Mouse (Mus musculus): Measurements from ENCODE around the gene Vwa5b2. TPM values are rescaled to one million over a fixed set of nuclear protein-coding genes. Genes with fewer than 3 reads are reported as not detected.

Vwa5b2 gene
- polyA plus RNA-seq, 1 experiment from 2014 or later, result 40.4 TPM

DNA sequence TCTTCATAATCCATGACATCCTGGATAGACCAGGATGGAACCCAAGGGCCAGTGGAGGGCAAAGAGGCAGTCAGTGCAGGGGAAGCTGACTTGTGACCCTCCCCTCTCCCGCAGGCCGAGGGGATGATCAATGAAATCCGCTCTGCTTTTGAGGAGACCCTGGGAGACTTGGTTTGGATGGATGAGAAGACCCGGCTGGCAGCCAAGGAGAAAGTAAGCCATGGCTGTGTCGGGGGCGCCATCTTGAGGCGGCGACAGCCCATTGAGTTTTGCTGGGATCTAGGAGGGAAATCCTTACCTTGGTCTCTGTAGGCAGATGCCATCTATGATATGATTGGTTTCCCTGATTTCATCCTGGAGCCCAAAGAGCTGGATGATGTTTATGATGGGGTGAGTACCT is 52.9 kb downstream of the Vwa5b2 start:
- Histone ChIP-seq H3K9ac (replicated peaks; ENCODE audit: low read depth, low read length) (no peak overlapping the region), H3K9me3 (ENCODE audit: control insufficient read depth, low read length) (no peaks in the 10 kb centered on the region), H3K4me2 (ENCODE audit: low read depth, low read length) (no peak overlapping the region), H3K27ac (ENCODE audit: low read depth, low read length) (no peak overlapping the region), H3K36me3 (ENCODE audit: control insufficient read depth, insufficient read depth, low read length) (peaks cover 3% of the 10 kb centered on the region; the same call in 1 of the 2 replicates), H3K4me1 (ENCODE audit: control insufficient read depth, insufficient read depth, low read length) (no peaks in the 10 kb centered on the region), H3K4me3 (ENCODE audit: low read depth, low read length) (no peak overlapping the region), H3K27me3 (ENCODE audit: control insufficient read depth, insufficient read depth, low read length) (no peaks in the 10 kb centered on the region)
- 0 out of 2 replicates have a peak, but pooled peaks have one; percentile 28 for ATAC-seq (ENCODE audit: low read depth)
- WGBS, result 2% methylated on average over 8 of the region's 8 CpGs

DNA sequence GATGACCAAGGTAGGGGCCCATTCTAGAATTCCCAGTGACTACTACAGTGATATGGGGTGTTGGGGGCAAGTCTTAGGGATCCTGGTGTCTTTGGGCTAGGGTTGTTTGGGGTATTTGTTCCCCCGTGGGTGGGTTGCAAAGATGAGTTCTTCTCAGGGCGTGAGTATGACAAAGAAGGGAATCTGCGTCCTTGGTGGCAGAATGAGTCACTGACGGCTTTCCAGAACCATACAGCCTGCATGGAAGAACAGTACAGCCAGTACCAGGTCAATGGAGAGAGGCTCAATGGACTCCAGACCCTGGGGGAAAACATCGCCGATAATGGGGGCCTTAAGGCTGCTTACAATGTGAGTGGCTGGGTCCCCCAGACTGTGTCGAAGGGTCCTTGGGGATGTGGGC is 54.6 kb downstream of the Vwa5b2 start:
- Histone ChIP-seq H3K4me2 (ENCODE audit: low read depth, low read length) (no peak overlapping the region), H3K4me3 (ENCODE audit: low read depth, low read length) (no peak overlapping the region), H3K27me3 (ENCODE audit: control insufficient read depth, insufficient read depth, low read length) (no peaks in the 10 kb centered on the region), H3K4me1 (ENCODE audit: control insufficient read depth, insufficient read depth, low read length) (no peaks in the 10 kb centered on the region), H3K9me3 (ENCODE audit: control insufficient read depth, low read length) (no peaks in the 10 kb centered on the region), H3K27ac (ENCODE audit: low read depth, low read length) (no peak overlapping the region), H3K9ac (replicated peaks; ENCODE audit: low read depth, low read length) (no peak overlapping the region), H3K36me3 (ENCODE audit: control insufficient read depth, insufficient read depth, low read length) (peaks cover 3% of the 10 kb centered on the region; the same call in 1 of the 2 replicates)
- no peak for ATAC-seq (ENCODE audit: low read depth)
- WGBS, result 90% methylated on average over 7 of the region's 7 CpGs

DNA sequence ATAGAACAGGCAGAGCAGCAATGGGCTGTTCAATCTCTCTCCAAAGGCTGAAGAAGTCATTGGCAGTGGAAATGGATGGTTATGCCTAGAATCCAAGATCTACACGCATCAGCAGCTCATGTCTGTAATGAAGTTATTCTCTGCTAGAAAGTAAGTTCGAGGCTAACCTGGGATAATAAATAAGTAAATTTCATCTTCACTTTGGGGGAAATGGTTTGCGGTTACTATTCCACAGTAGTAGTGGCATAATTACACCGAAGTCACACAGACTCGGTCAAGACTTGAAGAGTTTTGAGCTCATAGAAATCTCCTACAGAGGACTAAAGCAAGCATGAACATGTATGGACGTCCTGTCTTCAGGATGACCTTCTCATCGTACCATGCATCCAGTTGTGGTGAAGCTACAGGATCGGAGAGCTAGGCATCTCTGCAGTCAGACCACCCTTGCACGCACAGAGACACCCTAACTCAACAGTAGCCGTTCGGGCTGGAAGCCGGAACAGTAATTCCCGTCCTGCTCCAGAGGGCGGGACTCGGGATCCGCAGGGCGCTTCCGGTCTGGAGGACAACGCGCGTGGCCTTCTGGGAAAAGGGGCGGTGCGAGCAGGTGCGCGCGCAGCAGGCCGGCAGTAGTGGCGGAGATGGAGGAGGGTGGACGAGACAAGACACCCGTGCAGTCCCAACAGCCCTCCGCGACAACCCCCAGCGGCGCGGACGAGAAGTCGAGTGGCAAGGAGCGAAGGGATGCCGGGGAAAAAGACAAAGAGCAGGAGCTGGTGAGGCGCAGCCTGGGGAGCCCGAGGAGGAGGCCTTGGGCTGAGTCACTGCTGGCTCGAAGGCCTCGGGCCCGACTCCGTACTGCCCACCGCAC is 62.0 kb downstream of the Vwa5b2 start, which contains the start of gene Psmd2:
Gene Psmd2 (plus strand): TSS at position 577 of the 871 bp plus-strand sequence.
- peak; percentile 98 for ATAC-seq (ENCODE audit: low read depth)
- H3K4me3 ChIP-seq (ENCODE audit: low read depth, low read length), result peak within 1 kb of the TSS; percentile 87
- peaks cover 14% of the 10 kb centered on the region for H3K4me1 ChIP-seq (ENCODE audit: control insufficient read depth, insufficient read depth, low read length)
- no peaks in the 10 kb centered on the region for H3K9me3 ChIP-seq (ENCODE audit: control insufficient read depth, low read length)
- peak within 1 kb of the TSS; percentile 79 for H3K27ac ChIP-seq (ENCODE audit: low read depth, low read length)
- 2% methylated on average over 45 of the region's 46 CpGs for WGBS
- no peaks in the 10 kb centered on the region for H3K27me3 ChIP-seq (ENCODE audit: control insufficient read depth, insufficient read depth, low read length)
- peak within 1 kb of the TSS; percentile 93 for H3K4me2 ChIP-seq (ENCODE audit: low read depth, low read length)
- H3K9ac ChIP-seq (replicated peaks; ENCODE audit: low read depth, low read length), result peak within 1 kb of the TSS; percentile 86
- peaks cover 16% of the 10 kb centered on the region for H3K36me3 ChIP-seq (ENCODE audit: control insufficient read depth, insufficient read depth, low read length)

DNA sequence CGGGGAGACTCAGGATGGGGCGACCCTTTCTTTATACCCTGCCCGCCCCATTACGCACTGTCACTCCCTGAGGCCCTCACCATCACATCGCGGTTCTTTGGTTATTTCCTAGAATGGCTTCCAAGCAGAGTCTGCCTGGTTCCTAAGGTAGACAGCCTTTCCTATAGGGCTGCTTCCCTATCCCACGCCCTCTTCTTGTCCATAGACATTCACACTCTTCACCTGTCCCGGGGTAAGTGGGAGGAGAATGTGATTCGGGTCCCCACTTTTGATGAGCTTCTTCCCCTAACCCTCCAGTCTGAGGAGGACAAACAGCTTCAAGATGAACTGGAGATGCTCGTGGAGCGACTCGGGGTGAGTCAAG is 62.7 kb downstream of the Vwa5b2 start:
- 11% methylated on average over 11 of the region's 12 CpGs for WGBS
- Histone ChIP-seq H3K27me3 (ENCODE audit: control insufficient read depth, insufficient read depth, low read length) (no peaks in the 10 kb centered on the region), H3K9me3 (ENCODE audit: control insufficient read depth, low read length) (no peaks in the 10 kb centered on the region), H3K4me3 (ENCODE audit: low read depth, low read length) (peak overlapping the region; percentile 87), H3K9ac (replicated peaks; ENCODE audit: low read depth, low read length) (peak overlapping the region; percentile 86), H3K4me1 (ENCODE audit: control insufficient read depth, insufficient read depth, low read length) (peaks cover 14% of the 10 kb centered on the region), H3K27ac (ENCODE audit: low read depth, low read length) (no peak overlapping the region; the same call in 1 of the 2 replicates), H3K4me2 (ENCODE audit: low read depth, low read length) (peak overlapping the region; percentile 93), H3K36me3 (ENCODE audit: control insufficient read depth, insufficient read depth, low read length) (peaks cover 22% of the 10 kb centered on the region)
- no peak for ATAC-seq (ENCODE audit: low read depth)

DNA sequence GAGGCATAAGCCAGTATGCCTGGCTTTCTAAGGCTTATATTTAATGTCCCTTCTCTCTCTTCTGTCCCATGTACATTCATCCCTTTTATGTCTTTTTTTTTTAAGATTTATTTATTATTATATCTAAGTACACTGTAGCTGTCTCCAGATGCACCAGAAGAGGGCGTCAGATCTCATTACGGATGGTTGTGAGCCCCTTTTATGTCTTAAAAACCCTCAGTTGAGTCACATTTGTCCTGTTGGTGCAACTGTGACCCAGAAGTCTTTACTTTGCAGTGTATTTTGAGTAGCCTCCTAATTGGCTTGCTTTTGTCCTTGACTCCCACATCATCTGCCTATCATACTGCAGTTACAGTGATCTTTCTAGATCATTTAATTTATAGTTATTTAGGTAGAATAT is 64.0 kb downstream of the Vwa5b2 start:
- no peak overlapping the region for H3K27ac ChIP-seq (ENCODE audit: low read depth, low read length)
- H3K36me3 ChIP-seq (ENCODE audit: control insufficient read depth, insufficient read depth, low read length), result peaks cover 34% of the 10 kb centered on the region
- no peak for ATAC-seq (ENCODE audit: low read depth)
- WGBS, result 56% methylated on average over 2 of the region's 2 CpGs
- no peaks in the 10 kb centered on the region for H3K27me3 ChIP-seq (ENCODE audit: control insufficient read depth, insufficient read depth, low read length)
- H3K4me1 ChIP-seq (ENCODE audit: control insufficient read depth, insufficient read depth, low read length), result peaks cover 14% of the 10 kb centered on the region
- H3K4me3 ChIP-seq (ENCODE audit: low read depth, low read length), result no peak overlapping the region
- no peak overlapping the region for H3K9ac ChIP-seq (replicated peaks; ENCODE audit: low read depth, low read length)
- H3K4me2 ChIP-seq (ENCODE audit: low read depth, low read length), result no peak overlapping the region
- no peaks in the 10 kb centered on the region for H3K9me3 ChIP-seq (ENCODE audit: control insufficient read depth, low read length)

MicroRNAs within 50 kb of the gene (microRNA counts, 519-probe panel; counts per million panel counts)
- microRNA mmu-miR-1224, result 2,817 counts per million, percentile 18 among the panel's probes with 10 or more counts

Small RNA genes lying within 50 kb of the gene (microRNA-seq; reads per million reads assigned to microRNA genes)
- gene Mir1224, result 44.9 reads per million, percentile 34 among the genes with 10 or more reads in this experiment

Other genes with a start within 250 kb of the Vwa5b2 start
- 149 and 173 TPM in 2 replicates for gene Abcc5, start 163.1 kb upstream of the Vwa5b2 start, polyA plus RNA-seq (2014; fragmentation: Nextera tagmentation; extraction: Ambion mirVana)
- gene Eif2b5, start 90.7 kb upstream of the Vwa5b2 start, polyA plus RNA-seq (2014; fragmentation: Nextera tagmentation; extraction: Ambion mirVana), result 84.9 and 108 TPM in 2 replicates
- 39.7 and 40.6 TPM in 2 replicates for gene Dvl3, start 72.5 kb upstream of the Vwa5b2 start, polyA plus RNA-seq (2014; fragmentation: Nextera tagmentation; extraction: Ambion mirVana)
- gene Ap2m1, start 54.0 kb upstream of the Vwa5b2 start, polyA plus RNA-seq (2014; fragmentation: Nextera tagmentation; extraction: Ambion mirVana), result 1,186 and 1,271 TPM in 2 replicates
- 72.6 and 82.2 TPM in 2 replicates for gene Abcf3, start 40.9 kb upstream of the Vwa5b2 start, polyA plus RNA-seq (2014; fragmentation: Nextera tagmentation; extraction: Ambion mirVana)
- gene Eef1akmt4, start 22.1 kb downstream of the Vwa5b2 start, polyA plus RNA-seq (2014; fragmentation: Nextera tagmentation; extraction: Ambion mirVana), result 9.9 and 10.5 TPM in 2 replicates
- gene Gm49333, start 22.1 kb downstream of the Vwa5b2 start, polyA plus RNA-seq (2014; fragmentation: Nextera tagmentation; extraction: Ambion mirVana), result not detected in 2 replicates
- 43.7 and 44.6 TPM in 2 replicates for gene Alg3, start 22.3 kb downstream of the Vwa5b2 start, polyA plus RNA-seq (2014; fragmentation: Nextera tagmentation; extraction: Ambion mirVana)
- gene Camk2n2, start 31.8 kb downstream of the Vwa5b2 start, polyA plus RNA-seq (2014; fragmentation: Nextera tagmentation; extraction: Ambion mirVana), result 48.8 and 69.4 TPM in 2 replicates
- gene Ece2, start 40.4 kb downstream of the Vwa5b2 start, polyA plus RNA-seq (2014; fragmentation: Nextera tagmentation; extraction: Ambion mirVana), result 14.2 and 16.4 TPM in 2 replicates
- gene Psmd2, start 62.2 kb downstream of the Vwa5b2 start, polyA plus RNA-seq (2014; fragmentation: Nextera tagmentation; extraction: Ambion mirVana), result 314 and 366 TPM in 2 replicates
- gene Eif4g1, start 78.8 kb downstream of the Vwa5b2 start, polyA plus RNA-seq (2014; fragmentation: Nextera tagmentation; extraction: Ambion mirVana), result 112 and 134 TPM in 2 replicates
- gene Fam131a, start 103.8 kb downstream of the Vwa5b2 start, polyA plus RNA-seq (2014; fragmentation: Nextera tagmentation; extraction: Ambion mirVana), result 42.5 and 48.2 TPM in 2 replicates
- gene Polr2h, start 128.2 kb downstream of the Vwa5b2 start, polyA plus RNA-seq (2014; fragmentation: Nextera tagmentation; extraction: Ambion mirVana), result 91.4 and 100 TPM in 2 replicates
- gene Clcn2, start 128.3 kb downstream of the Vwa5b2 start, polyA plus RNA-seq (2014; fragmentation: Nextera tagmentation; extraction: Ambion mirVana), result 30.7 and 31.3 TPM in 2 replicates
- 6.6 and 7.0 TPM in 2 replicates for gene Chrd, start 143.7 kb downstream of the Vwa5b2 start, polyA plus RNA-seq (2014; fragmentation: Nextera tagmentation; extraction: Ambion mirVana)
- 0.99 and 1.6 TPM in 2 replicates for gene Thpo, start 145.0 kb downstream of the Vwa5b2 start, polyA plus RNA-seq (2014; fragmentation: Nextera tagmentation; extraction: Ambion mirVana)

Measured in neural tube, embryonic 14.5 days (tissue).